Mouse (Mus musculus): ENCODE results near the gene Zfp61.

Gene Zfp61

DNA sequence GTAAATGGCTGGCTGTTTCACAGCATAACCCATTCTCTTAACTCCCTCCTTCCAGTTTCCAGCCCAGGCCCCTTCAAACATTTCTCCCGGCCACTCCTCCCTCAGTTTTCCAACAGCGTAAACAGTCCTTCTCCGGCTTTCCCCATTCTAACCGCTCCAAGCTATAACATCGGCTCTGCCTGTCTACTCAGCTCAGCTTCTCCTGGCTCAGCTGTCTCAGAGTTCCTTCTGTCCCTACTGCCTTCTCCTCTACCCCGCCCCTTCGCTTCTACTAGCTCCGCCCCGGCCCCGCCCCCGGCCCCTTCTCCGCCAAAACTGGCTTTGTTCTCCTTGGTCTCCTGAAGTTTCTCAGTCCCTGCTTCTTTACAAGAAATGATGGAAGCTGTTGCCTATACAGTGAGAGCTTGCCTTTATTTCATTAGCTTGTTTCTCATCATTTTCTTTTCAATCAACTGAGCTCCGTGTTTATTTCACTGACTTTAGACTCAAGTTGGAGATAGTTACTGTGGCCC is at the start of gene Zfp61:
Gene Zfp61 (minus strand): TSS at position 462 of the 512 bp plus-strand sequence.
- 9% methylated on average over 13 of the region's 13 CpGs for WGBS

DNA sequence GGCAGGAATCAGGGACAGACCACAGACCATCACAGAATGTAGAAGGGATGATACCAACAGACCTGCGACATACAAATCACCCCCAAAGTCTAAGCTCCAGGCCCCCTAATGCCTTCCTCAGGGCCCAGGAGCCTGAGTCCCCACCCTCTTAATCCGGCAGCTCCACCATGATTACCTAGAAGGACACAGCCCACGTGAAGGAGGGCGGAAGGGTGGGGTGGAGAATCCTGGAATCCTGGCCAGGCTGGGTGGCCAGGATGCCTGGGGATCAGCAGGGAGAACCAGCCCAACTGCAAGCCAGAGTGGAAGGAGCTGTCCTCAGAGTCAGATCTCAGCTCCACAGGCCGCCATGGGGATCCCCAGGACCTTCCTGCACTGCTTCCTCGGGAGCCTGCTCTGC is 47.9 kb upstream of the Zfp61 start, which contains the start of gene Lypd5:
Gene Lypd5 (plus strand): TSS at position 301 of the 400 bp plus-strand sequence.
- 62% methylated on average over 6 of the region's 6 CpGs for WGBS

- 68% methylated on average over 5 of the region's 5 CpGs for WGBS
Observed at GRCm38 (mm10) chr7:24346444-24346843, 45.4 kb upstream of the Zfp61 start.

DNA sequence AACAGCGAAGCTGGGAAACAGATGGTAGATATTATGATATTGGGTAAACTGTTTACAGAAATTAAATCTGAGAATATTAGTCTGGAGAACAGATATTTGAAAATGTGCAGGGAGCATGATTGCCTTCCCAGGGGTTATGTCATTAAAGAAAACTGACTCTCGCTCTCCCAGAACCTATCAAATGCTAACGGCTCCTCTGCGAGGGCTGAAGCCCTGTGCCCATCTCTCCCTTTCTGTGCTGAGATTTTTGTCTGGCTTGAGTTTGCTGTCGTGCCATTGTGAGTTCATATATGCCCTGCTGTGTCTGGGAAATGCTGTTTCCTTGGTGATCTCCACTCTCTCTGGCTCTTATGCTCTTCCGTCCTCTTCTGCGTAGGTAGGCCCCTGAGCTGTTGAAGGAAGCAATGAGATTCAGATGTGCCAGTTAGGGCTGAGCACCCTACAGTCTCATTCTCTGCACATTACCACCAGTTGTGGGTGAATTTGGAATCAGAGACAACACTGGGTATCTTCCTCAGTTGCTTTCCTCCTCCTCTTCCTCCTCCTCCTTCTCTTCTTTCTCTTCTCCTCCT is 42.8 kb upstream of the Zfp61 start:
- 60% methylated on average over 7 of the region's 7 CpGs for WGBS

DNA sequence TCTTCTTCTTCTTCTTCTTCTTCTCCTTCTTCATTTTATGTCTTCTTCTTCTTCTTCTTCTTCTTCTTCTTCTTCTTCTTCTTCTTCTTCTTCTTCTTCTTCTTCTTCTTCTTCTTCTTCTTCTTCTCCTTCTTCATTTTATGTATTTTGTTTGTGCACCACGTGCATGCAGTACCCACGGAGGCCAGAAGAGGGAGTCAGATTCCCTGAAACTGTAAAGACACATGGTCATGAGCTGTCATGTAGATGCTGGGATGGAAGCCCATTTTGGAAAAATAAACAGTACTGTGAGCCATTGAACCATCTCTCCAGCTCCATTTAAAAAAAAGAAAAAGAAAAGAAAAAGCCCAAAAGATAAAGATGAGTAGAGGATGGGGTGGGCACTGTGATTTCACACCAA is 37.2 kb upstream of the Zfp61 start:
- 39% methylated on average over 2 of the region's 2 CpGs for WGBS

DNA sequence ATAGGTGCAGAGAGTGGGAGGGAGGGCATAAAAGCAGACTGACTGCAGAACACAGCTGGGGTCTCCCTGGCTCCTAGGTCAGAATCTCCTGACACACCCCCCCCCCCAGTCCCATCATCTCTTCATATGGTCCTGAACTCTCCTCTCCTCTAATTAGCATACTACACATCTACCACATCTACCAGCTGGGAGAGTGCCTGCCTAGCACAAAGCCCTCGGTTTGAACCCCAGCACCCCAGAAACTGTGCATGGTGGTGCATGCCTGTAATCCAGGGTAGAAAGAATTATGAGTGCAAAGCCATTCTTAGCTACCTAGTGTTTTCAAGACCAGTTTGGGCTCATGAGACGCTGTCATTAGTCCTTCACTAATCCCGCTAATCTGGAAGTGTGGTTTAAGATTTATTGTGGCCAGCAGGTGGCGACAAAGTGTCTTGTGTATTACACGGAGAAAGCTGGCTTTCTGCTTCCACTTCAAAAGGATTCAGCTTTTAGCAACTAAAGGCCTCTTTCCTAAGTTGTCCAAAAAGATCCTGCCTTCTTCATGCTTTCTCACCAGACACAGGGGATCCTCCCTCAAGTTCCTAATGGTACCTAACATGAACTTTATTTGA is 34.8 kb upstream of the Zfp61 start:
- 7% methylated on average over 5 of the region's 5 CpGs for WGBS

GRCm38 (mm10) chr7:24333304-24333986 is 32.4 kb upstream of the Zfp61 start, which contains the start of gene Tescl:
Gene Tescl, minus strand, starts transcription at chr7:24333936.
- 55% methylated on average over 49 of the region's 49 CpGs for WGBS

DNA sequence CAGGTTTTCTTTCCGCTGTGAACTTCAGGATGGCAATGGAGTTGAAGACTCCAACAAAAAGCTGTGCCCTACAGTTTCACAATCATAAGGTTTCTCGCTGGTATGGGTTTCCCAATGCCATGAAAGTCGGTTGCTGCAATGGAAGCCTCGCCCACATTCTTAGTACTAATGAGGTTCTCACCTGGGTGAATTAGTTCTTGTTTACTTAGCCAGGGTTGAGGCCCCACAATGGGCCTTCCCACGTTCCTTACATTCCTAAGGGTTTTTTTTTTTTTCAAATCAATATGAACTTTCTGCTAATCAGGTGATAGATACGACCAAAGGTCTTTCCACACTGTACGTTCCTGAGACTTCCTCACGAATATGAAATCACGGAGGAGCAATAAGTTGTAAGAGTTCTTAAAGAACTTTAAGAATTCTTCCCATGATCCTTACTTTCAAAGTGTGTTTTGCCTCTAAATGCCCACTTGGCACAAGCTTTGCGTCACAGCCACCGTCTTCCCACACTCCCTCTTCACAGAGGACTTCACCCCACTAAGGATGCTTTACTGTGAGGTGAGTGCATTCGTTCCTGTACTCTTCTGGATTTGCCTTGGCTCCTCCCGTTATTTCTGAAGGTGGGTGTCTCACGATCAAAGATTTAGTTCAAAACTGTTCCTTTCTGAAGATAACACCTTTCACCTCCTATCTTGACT is 26.4 kb upstream of the Zfp61 start:
- WGBS = 78% methylated on average over 14 of the region's 14 CpGs

DNA sequence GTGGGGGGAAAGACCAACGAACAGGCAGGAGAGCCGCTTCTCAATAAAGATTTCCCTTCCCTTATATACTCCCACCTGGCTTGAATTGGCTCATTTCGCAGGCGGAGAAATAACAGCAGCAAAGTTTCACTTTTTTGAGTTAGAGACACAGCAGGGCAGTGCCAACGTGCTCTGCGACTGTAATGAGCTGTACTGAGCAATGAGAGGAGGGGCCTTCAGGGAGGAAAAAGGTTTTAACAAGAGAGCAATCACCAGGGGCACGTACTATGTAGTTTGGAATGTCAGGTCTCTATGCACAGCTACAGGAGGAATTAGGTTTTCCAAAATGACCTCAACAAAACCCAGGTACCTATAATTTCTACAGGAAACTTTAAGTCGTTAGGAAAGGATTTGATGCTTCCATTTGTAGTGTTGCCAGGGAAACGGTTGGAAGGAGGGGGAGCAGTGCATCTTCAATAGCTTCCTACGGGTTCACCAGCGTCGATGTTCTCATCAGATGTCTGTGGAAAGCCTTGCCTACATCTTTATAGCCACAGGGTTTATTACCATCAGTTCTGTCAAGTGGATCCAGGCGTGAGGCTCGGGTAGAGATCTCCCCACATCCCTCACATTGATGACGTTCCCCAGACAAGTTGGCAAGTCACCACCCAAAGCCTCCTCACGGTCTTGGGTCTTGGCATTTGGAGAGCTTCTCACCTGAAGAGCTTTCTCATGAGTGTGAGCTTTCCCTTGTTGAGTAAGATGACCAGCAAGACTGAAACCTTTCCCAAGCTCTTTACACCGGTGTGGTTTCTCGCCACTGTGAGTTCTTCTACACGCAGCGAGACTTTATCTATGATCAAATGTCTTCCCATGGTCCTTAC is 25.5 kb upstream of the Zfp61 start:
- WGBS = 36% methylated on average over 20 of the region's 20 CpGs

DNA sequence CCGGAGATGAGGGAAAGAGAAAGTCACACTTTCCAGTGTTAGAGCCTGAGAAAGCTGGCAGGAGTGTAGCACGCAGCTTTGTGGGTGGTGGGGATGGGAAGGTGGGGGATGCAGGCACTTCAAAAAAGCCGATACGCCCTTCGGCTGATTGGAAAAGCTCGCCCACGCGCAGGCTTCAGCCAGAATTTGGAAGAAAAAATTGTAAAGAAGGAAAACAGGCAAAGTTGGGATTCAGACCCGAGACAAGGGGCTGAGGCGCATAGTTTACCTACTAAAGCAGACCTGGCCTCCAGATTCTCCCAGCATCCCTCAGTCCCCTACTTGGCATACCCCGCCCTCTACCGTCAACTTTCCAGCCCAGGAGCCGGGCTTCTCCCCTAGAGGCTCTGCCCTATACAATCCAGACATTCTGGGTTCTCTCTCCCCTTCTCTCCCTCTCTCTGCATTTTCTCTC is 24.7 kb upstream of the Zfp61 start:
- WGBS = 4% methylated on average over 13 of the region's 13 CpGs

DNA sequence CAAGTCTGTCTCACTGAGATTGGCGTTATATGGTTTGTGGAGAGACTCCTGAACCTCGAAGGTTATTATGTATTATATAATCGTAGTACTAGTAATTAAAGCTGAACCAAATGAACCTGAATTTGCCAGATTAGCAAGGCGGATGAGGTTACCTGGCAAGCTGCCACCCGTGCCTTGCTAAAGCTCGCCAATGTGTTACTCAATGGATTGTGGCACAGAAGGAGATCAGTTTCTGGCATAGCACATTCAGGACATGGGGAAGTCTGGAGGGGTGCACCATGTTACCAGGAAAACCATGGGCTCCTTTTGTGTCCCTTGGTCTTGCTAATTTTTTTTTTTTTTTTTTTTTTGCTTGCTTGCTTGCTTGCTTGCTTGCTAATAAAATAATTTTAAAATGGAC is 24.2 kb upstream of the Zfp61 start:
- 39% methylated on average over 6 of the region's 6 CpGs for WGBS

DNA sequence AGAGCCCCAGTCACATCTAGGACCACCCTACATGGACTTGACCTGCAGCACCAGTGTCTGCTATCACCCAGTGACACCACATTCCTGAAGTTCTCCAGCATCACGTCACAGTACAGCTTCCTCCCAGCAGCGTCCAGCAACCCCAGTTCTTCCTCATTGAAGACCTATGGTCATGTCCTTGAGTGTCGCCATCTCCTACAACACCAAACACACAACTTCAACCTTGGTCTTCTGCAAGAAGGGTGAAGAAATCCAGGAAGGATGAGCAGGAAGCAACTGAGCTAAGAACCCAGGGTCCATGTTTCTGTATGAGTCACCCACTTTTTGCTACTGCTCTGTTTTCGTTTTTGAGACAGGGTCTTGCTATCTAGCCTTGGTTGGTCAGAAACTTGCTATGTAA is 21.6 kb upstream of the Zfp61 start:
- WGBS = 77% methylated on average over 4 of the region's 4 CpGs

DNA sequence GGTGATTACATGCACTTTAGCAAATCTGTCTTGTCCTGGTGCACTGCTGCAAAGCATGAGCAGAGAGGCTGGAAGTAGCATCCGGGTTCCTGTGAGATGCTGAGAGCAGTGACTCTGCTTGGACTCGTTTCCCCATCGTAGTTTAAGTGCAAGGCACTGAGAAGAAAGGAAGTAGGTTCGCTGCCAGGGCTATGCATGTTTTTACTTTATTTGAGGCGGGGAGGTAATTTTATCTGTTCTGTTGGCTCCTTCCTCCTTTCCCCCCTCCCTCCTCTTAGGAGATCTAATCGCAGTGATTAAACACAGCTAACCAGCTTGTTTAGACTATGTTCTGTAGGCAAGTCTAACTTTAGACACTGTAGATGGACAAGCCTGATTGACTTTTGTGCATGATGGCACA is 17.9 kb upstream of the Zfp61 start:
- 63% methylated on average over 6 of the region's 6 CpGs for WGBS

DNA sequence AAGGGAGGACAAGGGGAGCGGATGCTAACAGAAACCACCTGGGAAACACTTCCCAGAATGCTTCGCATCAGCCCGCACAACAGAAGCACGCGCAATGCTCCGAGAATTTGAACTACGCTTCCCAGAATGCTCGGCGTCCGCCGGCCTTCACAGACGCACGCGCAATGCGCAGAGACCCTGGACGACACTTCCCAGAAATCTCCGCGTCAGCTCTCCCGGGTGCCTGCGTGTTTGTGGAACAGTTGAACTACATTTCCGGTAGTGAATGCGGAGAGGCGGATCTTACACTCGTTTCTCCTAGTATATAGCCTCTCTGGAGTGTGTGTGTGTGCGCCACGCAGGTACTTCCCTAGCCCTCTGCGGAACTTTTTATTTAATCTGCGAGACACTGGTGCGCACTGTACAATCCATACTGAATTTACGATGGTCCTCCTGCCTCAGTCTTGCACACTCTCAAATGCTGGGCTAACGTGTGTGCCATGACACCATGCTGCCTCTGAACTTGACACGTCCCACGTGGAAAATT is 15.6 kb upstream of the Zfp61 start, which contains the start of gene Zfp94:
Gene Zfp94 (minus strand): TSS at position 100 of the 526 bp plus-strand sequence.
- WGBS = under 1% methylated on average over 33 of the region's 33 CpGs

- 20% methylated on average over 29 of the region's 29 CpGs for WGBS
Observed at GRCm38 (mm10) chr7:24315726-24316566, 14.9 kb upstream of the Zfp61 start.

DNA sequence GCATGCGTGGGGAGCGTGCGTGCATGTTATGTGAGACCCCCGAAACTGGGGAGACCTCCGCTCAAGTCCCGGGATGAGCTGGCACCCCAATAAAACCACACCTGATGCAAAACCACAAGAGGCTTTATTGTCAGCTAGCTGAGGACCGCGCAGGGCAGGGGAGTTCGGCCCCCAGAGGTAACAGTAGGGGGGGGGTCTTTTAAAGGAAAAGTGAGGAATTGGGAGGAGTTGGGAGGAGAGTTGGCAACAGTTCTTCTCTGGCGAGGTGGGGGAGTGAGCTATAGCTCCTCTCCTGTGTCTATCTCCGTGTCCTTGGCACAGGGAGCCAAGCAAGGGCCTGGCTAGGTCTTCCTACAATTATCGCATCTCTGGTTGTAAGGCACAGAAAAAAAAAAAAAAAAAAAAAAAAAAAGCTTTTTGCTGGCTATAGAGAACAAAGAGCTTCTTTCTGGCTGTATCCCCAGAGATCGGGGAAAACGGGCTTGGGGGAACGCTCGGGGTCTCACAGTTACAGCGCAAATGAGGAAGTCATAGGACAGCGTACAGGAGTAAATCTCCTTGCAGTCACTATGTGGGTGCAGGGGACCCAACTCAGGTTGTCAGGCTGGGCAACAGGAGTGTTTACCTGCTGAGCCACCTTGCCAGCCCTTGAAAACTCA is 1.1 kb downstream of the Zfp61 start:
- 4% methylated on average over 18 of the region's 18 CpGs for WGBS

DNA sequence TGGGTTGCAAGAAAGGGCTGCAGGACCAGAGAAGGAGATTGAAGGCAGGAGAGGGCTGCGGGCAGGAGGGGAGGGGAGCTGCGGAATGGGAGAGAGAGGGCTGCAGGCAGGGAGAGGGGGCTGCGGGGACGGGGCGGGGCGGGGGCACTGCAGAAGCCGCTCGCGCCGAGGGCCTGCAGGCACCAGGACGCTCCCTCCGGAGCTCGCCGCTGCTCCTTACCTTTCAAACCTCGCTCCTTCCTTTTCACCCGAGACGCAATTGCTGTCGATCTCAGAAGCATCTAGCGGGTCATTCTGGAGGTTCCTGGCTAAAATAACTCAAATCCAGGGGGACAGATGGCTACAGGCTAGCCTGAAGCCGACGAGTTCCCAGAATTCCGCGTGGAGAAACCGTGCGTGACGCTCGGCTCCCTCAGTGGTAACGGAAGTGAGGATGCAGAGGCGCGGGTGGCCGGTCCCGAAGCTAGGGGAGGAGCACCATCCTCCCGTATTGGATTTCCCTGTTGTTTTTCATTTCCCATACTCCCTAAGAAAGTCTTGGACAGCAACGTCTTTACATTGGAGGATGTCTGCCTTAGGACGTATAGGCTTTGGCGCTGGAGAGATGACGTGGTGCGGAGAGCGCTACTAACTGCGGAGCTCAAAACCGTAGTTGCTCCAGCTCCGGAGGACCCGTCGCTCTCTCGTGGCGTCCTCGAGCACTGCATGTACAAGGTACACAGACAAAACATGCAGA is 1.9 kb downstream of the Zfp61 start:
- under 1% methylated on average over 47 of the region's 47 CpGs for WGBS

- 2% methylated on average over 12 of the region's 12 CpGs for WGBS
Observed at GRCm38 (mm10) chr7:24298635-24298972, 2.4 kb downstream of the Zfp61 start.

Measured in cerebral cortex, adult 2 months (tissue).